Mouse (Mus musculus) midbrain, embryonic 15.5 days (tissue): ENCODE results near the gene Tbc1d20. TPM values are rescaled to one million over a fixed set of nuclear protein-coding genes. Genes with fewer than 3 reads are reported as not detected.
A peak's percentile ranks its signal among the peaks of the same experiment; 100 is the strongest.

Experiments
- ATAC-seq: fragments of 200-750 bp; cut with Nextera tagmentation; replicated peaks from 2 replicates; pipeline ENCODE4 v1.8.0; 2017; ENCODE audit warnings: moderate TSS enrichment
- H3K27ac ChIP-seq: fragments of 300-500 bp; sonication (generic); 2 replicates; pipeline ENCODE4 v1.5.1; 2015; ENCODE audit warnings: mild to moderate bottlenecking, inconsistent platforms
- H3K27me3 ChIP-seq: fragments of 300-500 bp; sonication (generic); replicated peaks from 2 replicates; pipeline ENCODE4 v1.6.1; 2015; ENCODE audit warnings: inconsistent platforms
- H3K36me3 ChIP-seq: fragments of 300-500 bp; sonication (generic); replicated peaks from 2 replicates; pipeline ENCODE4 v1.6.1; 2015; ENCODE audit warnings: inconsistent platforms
- H3K4me1 ChIP-seq: fragments of 300-500 bp; sonication (generic); 2 replicates; pipeline ENCODE4 v1.6.1; 2015; ENCODE audit warnings: inconsistent platforms
- H3K4me2 ChIP-seq: fragments of 300-500 bp; sonication (generic); 2 replicates; pipeline ENCODE4 v1.6.1; 2015; ENCODE audit warnings: inconsistent platforms, mild to moderate bottlenecking, moderate library complexity
- H3K4me3 ChIP-seq: fragments of 300-500 bp; sonication (generic); 2 replicates; pipeline ENCODE4 v1.5.1; 2015; ENCODE audit warnings: mild to moderate bottlenecking, inconsistent platforms
- H3K9ac ChIP-seq: fragments of 300-500 bp; sonication (generic); 2 replicates; pipeline ENCODE4 v1.6.1; 2015; ENCODE audit warnings: mild to moderate bottlenecking, inconsistent platforms
- H3K9me3 ChIP-seq: fragments of 300-500 bp; sonication (generic); 2 replicates; pipeline ENCODE4 v1.6.1; 2016; ENCODE audit warnings: inconsistent platforms
- WGBS: fragments of 180-500 bp; shearing (Covaris S2); methylation state at CpG from one replicate; pipeline ENCODE4 v1.1.7; 2015; ENCODE audit warnings: mixed read lengths; 5-methylcytosine and 5-hydroxymethylcytosine counted together
- polyA plus RNA-seq: library from polyadenylated mRNA; unstranded; fragments of >200 nt; fragmentation: Nextera tagmentation; extraction: Ambion mirVana; gene quantifications from 2 replicates; pipeline ENCODE4 v1.2.1, GENCODE M21; 2015

Gene Tbc1d20
- polyA plus RNA-seq, 1 experiment from 2014 or later = 38.3 TPM

DNA sequence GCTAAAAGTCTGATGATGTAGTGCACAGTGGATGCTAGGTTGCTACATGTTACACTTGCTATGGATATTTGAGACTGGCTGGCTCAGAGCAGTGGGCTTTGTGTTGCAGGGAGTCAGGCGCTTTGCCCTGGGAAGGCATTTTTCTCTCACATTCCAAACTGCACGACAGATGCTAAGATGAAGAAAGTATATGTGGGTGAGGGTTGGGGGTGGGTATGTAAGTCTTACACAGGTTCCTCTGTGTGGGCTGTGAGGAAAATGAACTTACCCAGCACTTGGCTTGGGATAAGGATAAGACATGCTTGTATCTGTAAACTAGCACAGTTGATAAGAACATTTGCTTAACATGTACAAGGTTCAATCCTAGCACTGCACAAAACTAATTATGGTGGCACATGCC, 9.2 kb downstream of the Tbc1d20 start:
- Histone ChIP-seq H3K27me3 (no peaks in the 10 kb centered on the region), H3K9ac (no peak overlapping the region), H3K4me1 (no peaks in the 10 kb centered on the region), H3K4me2 (no peak overlapping the region), H3K9me3 (no peaks in the 10 kb centered on the region), H3K36me3 (peaks cover 27% of the 10 kb centered on the region), H3K4me3 (no peak overlapping the region), H3K27ac (no peak overlapping the region)
- ATAC-seq = no peak
- WGBS = 91% methylated on average over 2 of the region's 2 CpGs

DNA sequence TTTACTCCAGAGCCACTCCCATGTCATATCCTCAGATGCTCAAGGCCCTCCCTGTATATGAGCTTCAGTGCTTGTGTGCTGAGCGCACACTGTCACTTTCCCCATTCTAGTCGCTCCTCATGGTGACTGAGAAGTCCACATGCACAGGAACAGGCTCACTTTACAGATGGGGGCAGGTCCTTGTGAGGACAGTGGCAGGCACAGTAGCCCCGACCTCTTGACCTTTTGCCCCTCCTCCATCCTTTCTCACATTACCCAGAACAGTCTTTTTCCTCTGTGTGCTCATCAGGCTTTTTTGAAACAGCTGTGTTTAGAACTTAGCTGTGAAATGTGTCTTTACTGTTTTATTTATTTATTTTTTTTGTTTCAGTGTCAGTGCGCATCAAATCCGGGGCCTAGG, 10.2 kb downstream of the Tbc1d20 start:
- H3K27ac ChIP-seq = no peak overlapping the region
- H3K4me2 ChIP-seq = no peak overlapping the region
- H3K9ac ChIP-seq = no peak overlapping the region
- peaks cover 36% of the 10 kb centered on the region for H3K36me3 ChIP-seq
- no peaks in the 10 kb centered on the region for H3K4me1 ChIP-seq
- whole genome bisulfite sequencing = 82% methylated on average over 5 of the region's 5 CpGs
- no peak overlapping the region for H3K4me3 ChIP-seq
- no peak for ATAC-seq
- no peaks in the 10 kb centered on the region for H3K9me3 ChIP-seq
- H3K27me3 ChIP-seq = no peaks in the 10 kb centered on the region

DNA sequence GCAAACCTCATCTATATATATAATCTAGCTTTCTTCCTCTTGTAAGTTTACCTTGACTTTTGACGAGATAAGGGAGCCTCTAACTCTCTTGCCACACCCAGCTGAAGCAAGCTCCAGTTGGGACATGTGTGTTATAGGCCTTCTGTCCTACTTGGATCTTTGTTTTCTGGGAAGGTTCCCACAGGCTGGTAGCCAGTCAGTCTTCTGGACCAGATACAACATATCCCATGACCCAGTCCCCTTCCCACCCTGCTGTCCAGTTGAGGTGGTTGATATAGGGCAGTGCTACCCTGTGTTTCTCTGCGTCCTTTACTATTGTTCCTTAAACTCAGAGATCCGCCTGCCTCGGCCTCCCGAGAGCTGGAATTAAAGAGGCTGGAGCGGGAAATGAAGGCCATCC, 11.9 kb downstream of the Tbc1d20 start:
- no peak overlapping the region for H3K4me2 ChIP-seq
- no peaks in the 10 kb centered on the region for H3K9me3 ChIP-seq
- no peaks in the 10 kb centered on the region for H3K27me3 ChIP-seq
- H3K4me1 ChIP-seq = no peaks in the 10 kb centered on the region
- H3K27ac ChIP-seq = no peak overlapping the region
- 94% methylated on average over 6 of the region's 6 CpGs for WGBS
- peaks cover 40% of the 10 kb centered on the region for H3K36me3 ChIP-seq
- no peak for ATAC-seq
- H3K9ac ChIP-seq = no peak overlapping the region
- H3K4me3 ChIP-seq = no peak overlapping the region

DNA sequence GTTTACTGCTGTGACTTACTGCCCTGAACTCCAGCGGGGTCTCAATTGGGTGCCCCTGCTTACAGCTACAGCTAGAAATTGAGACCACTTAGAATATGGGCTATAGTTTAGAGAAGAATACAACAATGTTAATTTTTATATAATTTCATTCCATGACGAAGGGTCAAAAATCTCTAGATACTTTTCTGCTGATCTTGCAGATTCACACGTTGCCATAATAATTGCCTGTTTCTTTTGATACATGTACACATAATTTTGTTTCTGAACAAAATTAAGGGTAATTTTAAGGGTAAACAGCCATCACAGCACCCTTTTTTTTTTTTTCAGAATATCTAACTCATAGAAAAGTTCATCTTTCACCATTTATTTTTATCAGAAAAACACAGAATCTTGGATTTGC, 13.6 kb downstream of the Tbc1d20 start:
- WGBS = 95% methylated on average over 3 of the region's 3 CpGs
- Histone ChIP-seq H3K36me3 (peaks cover 44% of the 10 kb centered on the region), H3K27ac (no peak overlapping the region), H3K27me3 (no peaks in the 10 kb centered on the region), H3K4me2 (no peak overlapping the region), H3K9me3 (no peaks in the 10 kb centered on the region), H3K4me3 (no peak overlapping the region), H3K9ac (no peak overlapping the region), H3K4me1 (no peaks in the 10 kb centered on the region)
- no peak for ATAC-seq

DNA sequence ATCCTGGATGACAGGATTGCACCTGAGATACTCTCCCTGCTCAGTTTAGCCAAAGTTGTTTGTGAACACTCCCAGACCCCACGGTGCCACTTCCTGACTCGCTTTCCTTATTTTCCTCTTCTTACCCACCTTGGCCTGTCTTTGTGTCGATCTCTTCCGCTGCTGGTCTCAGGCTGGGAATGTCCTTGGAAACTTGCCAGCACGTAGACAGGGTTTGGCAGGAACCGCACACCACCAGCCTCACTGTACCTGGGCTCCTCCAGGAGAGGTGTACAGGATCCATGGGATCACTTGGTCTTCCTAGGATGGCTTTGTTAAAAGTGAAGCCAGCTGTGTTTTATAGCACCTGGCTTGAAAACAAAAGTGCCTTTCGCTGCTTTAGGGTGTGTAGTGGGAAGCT, 19.4 kb downstream of the Tbc1d20 start:
- H3K27me3 ChIP-seq = no peaks in the 10 kb centered on the region
- no peak overlapping the region for H3K4me3 ChIP-seq
- H3K9me3 ChIP-seq = no peaks in the 10 kb centered on the region
- peaks cover 40% of the 10 kb centered on the region for H3K36me3 ChIP-seq
- no peak overlapping the region for H3K9ac ChIP-seq
- no peak for ATAC-seq
- no peak overlapping the region for H3K27ac ChIP-seq
- H3K4me1 ChIP-seq = no peaks in the 10 kb centered on the region
- WGBS = 85% methylated on average over 7 of the region's 7 CpGs
- no peak overlapping the region for H3K4me2 ChIP-seq

DNA sequence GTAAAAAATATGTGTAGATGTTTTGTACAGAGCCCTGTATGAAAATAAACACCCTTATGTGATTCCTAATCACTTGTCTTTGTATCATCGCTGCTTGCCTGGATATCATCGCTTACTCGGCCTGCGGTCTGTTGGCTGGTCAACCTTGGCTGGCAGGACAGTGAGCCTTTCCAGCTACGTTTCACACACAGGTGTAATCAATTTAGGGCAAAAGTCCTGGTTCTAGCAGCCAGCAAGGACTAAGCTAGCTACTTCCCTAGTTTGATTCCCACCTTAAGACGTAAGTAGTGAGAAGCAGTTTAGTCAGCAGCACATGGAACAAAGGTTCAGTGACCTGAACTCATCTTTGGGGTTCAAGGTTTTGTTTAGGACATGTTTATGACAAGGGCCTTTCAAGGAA, 20.3 kb downstream of the Tbc1d20 start:
- no peaks in the 10 kb centered on the region for H3K9me3 ChIP-seq
- 93% methylated on average over 6 of the region's 6 CpGs for WGBS
- H3K4me3 ChIP-seq = no peak overlapping the region
- peaks cover 40% of the 10 kb centered on the region for H3K36me3 ChIP-seq
- H3K27ac ChIP-seq = no peak overlapping the region
- no peak overlapping the region for H3K4me2 ChIP-seq
- no peak for ATAC-seq
- H3K4me1 ChIP-seq = no peaks in the 10 kb centered on the region
- H3K9ac ChIP-seq = no peak overlapping the region
- no peaks in the 10 kb centered on the region for H3K27me3 ChIP-seq

DNA sequence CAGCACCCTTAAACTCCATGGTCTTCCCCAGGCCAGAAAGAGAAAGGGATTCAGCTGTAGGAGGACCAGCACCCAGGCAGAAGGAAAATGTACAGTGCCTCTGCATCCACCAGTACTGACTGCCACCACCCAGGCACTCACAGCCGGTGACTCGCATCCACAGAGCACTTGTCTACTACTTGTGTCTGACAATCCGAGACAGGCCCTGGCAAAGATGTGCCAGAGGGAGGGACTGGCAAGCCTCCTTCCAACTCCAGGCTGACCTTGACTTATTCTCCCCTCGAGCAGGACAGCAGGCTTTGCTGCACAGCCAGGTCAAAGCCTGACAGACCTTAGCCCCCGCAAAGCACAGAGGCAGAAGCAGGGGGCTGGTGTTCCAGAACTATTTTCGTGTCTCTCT, 23.4 kb downstream of the Tbc1d20 start:
- Histone ChIP-seq H3K36me3 (peaks cover 34% of the 10 kb centered on the region), H3K9ac (no peak overlapping the region), H3K4me3 (no peak overlapping the region), H3K4me1 (no peaks in the 10 kb centered on the region), H3K27ac (no peak overlapping the region), H3K27me3 (no peaks in the 10 kb centered on the region), H3K9me3 (no peaks in the 10 kb centered on the region), H3K4me2 (no peak overlapping the region)
- WGBS = 85% methylated on average over 6 of the region's 6 CpGs
- no peak for ATAC-seq

DNA sequence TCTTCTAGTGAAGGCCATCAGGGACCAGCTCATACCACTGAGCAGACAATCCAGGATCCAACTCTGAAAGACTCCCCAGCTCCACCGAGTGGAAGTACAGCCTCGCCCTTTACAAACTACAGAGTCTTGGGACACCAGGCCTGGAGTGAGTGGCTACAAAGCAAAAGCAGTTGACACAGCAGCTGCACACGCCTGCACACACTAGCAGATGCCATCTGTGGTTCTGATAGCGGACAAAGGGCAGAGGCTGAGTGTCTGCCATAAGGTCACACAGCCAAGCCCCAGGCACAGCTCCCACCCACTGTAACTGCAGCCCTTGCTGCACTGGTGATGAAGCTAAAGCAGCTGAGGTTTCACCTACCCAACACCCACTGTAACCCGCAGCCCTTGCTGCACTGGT, 27.9 kb downstream of the Tbc1d20 start:
- Histone ChIP-seq H3K27me3 (no peaks in the 10 kb centered on the region), H3K9me3 (no peaks in the 10 kb centered on the region), H3K4me1 (no peaks in the 10 kb centered on the region), H3K4me3 (no peak overlapping the region), H3K36me3 (peaks cover 35% of the 10 kb centered on the region), H3K27ac (no peak overlapping the region), H3K4me2 (no peak overlapping the region), H3K9ac (no peak overlapping the region)
- no peak for ATAC-seq
- 92% methylated on average over 5 of the region's 5 CpGs for WGBS

DNA sequence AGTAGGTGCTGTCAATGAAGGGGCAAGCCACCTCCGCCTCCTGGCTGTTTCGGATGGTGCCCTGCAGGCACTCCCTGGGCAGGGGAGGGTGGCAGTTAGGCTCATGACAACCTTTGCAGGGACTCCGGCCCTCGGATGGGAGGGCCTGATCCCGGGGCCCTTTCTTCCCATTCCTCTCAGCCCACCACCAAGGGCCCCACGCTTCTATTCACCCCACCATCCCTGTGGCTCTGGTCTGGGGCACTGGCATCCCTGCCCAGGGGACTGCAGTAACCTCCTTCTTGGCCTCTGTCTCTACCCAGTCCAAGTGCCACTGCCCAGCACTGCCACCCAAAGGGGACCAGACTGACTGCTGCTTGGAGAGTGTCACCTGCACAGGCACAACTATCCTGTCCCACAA, 28.6 kb downstream of the Tbc1d20 start:
- H3K4me1 ChIP-seq = no peaks in the 10 kb centered on the region
- H3K9ac ChIP-seq = no peak overlapping the region
- peaks cover 39% of the 10 kb centered on the region for H3K36me3 ChIP-seq
- no peak overlapping the region for H3K4me2 ChIP-seq
- H3K27me3 ChIP-seq = no peaks in the 10 kb centered on the region
- H3K27ac ChIP-seq = no peak overlapping the region
- no peaks in the 10 kb centered on the region for H3K9me3 ChIP-seq
- no peak for ATAC-seq
- WGBS = 100% methylated on average over 6 of the region's 6 CpGs
- no peak overlapping the region for H3K4me3 ChIP-seq

DNA sequence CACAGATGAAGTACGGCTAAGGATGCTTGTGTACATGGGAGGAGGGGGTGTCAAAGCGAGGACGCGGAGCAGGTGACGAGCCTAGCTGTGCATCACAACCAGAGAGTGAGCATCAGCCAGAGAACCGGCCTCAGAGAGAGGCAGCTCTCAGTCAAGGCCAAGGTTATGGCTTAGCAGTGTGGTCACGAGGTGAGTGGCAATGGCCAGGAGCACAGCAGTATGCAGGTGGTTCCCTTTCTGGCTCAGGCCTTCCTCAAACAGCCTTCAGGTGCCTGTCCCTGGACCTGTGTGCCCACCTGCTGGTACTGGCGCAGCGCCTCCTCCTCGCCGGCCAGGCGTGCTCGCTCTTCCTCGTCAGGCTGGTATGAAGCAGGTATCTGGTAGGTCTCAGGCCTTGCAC, 30.3 kb downstream of the Tbc1d20 start:
- no peak overlapping the region for H3K4me3 ChIP-seq
- 94% methylated on average over 14 of the region's 14 CpGs for WGBS
- H3K9me3 ChIP-seq = no peaks in the 10 kb centered on the region
- peaks cover 33% of the 10 kb centered on the region for H3K36me3 ChIP-seq
- no peaks in the 10 kb centered on the region for H3K27me3 ChIP-seq
- H3K27ac ChIP-seq = no peak overlapping the region
- no peak overlapping the region for H3K4me2 ChIP-seq
- H3K9ac ChIP-seq = no peak overlapping the region
- no peaks in the 10 kb centered on the region for H3K4me1 ChIP-seq
- 0 out of 2 replicates have a peak, but pooled peaks have one; percentile 19 for ATAC-seq

DNA sequence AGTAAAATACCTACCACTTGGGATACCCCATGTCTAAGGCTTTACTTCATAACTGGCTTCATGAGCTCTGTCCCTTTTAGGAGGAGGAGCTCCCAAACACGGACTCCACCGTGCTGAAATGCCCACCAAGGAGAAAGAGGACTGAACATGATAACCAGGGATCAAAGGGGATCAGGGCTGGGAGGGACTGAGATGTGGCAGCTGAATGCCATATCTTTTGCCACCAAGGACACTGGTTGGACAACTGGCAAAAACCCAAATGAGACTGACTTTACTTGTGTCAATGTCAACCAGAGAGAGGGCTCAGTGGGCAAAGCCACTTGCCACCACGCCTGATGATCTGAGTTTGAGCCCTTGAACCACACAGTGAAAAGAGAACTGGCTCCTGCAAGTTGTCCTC, 31.2 kb downstream of the Tbc1d20 start:
- no peak overlapping the region for H3K4me2 ChIP-seq
- peaks cover 32% of the 10 kb centered on the region for H3K36me3 ChIP-seq
- no peaks in the 10 kb centered on the region for H3K27me3 ChIP-seq
- ATAC-seq = no peak
- peaks cover 4% of the 10 kb centered on the region for H3K4me1 ChIP-seq
- WGBS = 95% methylated on average over 3 of the region's 3 CpGs
- no peak overlapping the region for H3K4me3 ChIP-seq
- H3K27ac ChIP-seq = no peak overlapping the region
- H3K9me3 ChIP-seq = no peaks in the 10 kb centered on the region
- H3K9ac ChIP-seq = no peak overlapping the region

DNA sequence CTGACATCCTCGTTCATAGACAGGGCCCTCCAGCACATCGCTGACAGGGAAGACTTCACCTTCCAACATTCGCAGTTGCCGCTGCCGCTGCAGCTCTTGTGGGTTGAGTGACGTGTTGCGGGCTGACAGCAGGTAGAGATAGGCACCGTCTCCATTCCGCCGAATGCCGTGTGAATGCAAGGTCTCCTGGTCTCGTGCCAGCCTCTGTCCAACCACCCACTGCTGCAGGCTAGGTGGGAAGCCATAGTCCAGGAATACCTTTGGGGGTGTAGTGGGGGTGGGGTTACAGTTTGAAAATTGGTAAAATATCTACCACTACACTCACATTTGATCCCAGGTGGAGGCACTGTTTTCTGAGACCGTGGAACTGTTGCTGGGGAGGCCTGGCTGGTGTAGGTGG, 32.5 kb downstream of the Tbc1d20 start:
- Histone ChIP-seq H3K4me2 (no peak overlapping the region), H3K4me1 (peaks cover 17% of the 10 kb centered on the region), H3K27me3 (no peaks in the 10 kb centered on the region), H3K9me3 (no peaks in the 10 kb centered on the region), H3K9ac (no peak overlapping the region), H3K27ac (no peak overlapping the region), H3K4me3 (no peak overlapping the region), H3K36me3 (peaks cover 32% of the 10 kb centered on the region)
- ATAC-seq = no peak
- 96% methylated on average over 13 of the region's 13 CpGs for WGBS

DNA sequence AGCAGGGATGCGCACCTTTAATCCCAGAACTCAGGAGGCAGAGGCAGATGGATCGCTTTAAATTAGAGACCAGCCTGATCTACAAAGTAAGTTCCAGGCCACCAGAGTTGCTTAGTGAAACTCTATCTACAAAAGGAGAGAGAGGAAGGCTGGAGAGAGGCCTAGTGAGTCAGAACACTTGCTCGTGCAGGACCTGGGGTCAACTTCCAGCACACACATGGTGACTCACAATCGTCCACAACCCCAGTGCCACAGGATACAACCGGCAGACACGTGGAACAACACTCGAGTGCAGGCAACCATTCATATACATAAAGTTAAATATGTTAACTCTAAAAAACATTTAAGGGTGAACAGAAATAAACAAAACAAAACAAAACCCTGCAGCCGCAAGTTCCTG, 33.0 kb downstream of the Tbc1d20 start:
- 91% methylated on average over 8 of the region's 8 CpGs for WGBS
- no peak for ATAC-seq
- no peak overlapping the region for H3K4me2 ChIP-seq
- H3K9me3 ChIP-seq = no peaks in the 10 kb centered on the region
- H3K27ac ChIP-seq = no peak overlapping the region
- no peaks in the 10 kb centered on the region for H3K27me3 ChIP-seq
- peaks cover 32% of the 10 kb centered on the region for H3K36me3 ChIP-seq
- H3K4me3 ChIP-seq = no peak overlapping the region
- H3K4me1 ChIP-seq = peaks cover 22% of the 10 kb centered on the region
- H3K9ac ChIP-seq = no peak overlapping the region

DNA sequence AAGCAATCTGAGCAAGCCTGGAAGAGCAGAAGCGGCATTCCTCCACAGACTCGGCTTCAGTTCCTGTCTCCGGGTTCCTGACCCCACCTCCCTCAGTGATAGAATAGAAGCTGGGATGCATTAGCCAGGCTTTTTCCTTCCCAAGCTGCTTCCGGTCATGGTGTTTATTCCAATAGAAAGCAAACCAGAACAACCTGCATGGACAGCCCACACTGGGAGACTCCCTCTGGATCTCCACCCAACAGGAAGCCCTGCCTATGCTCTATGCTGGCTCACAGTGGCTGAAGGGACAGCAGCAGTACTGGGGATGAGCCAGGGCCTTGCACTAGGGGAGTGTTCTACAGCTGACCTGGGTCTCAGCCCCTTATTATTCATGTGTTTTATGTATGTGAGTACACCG, 34.4 kb downstream of the Tbc1d20 start:
- Histone ChIP-seq H3K36me3 (peaks cover 23% of the 10 kb centered on the region), H3K4me2 (no peak overlapping the region), H3K4me1 (peaks cover 27% of the 10 kb centered on the region), H3K9ac (no peak overlapping the region), H3K27me3 (no peaks in the 10 kb centered on the region), H3K27ac (no peak overlapping the region), H3K4me3 (no peak overlapping the region), H3K9me3 (no peaks in the 10 kb centered on the region)
- WGBS = 81% methylated on average over 5 of the region's 5 CpGs
- no peak for ATAC-seq
